Mouse (Mus musculus) thymus, adult 2 months (tissue): ENCODE results near the gene Sit1. TPM values are rescaled to one million over a fixed set of nuclear protein-coding genes. Genes with fewer than 3 reads are reported as not detected.

Experiments
- DNase-seq: peaks from one replicate; pipeline ENCODE4 v3.0.0; 2021
- H3K27ac ChIP-seq: fragments of 200-500 bp; 2 replicates; pipeline ENCODE4 v1.5.1; 2012; ENCODE audit warnings: low read length, control low read depth; ENCODE audit not compliant: control insufficient read depth, insufficient read depth
- H3K27me3 ChIP-seq: fragments of 200-500 bp; 2 replicates; pipeline ENCODE4 v1.6.1; 2012; ENCODE audit warnings: mild to moderate bottlenecking, low read length, moderate library complexity, mixed read lengths; ENCODE audit not compliant: control insufficient read depth, insufficient read depth
- H3K36me3 ChIP-seq: fragments of 200-500 bp; 2 replicates; pipeline ENCODE4 v1.6.1; 2012; ENCODE audit warnings: mild to moderate bottlenecking, low read length, moderate library complexity; ENCODE audit not compliant: control insufficient read depth, insufficient read depth
- H3K4me1 ChIP-seq: fragments of 200-500 bp; replicated peaks from 2 replicates; pipeline ENCODE4 v1.6.1; 2012; ENCODE audit warnings: low read length; ENCODE audit not compliant: control insufficient read depth, insufficient read depth
- H3K4me3 ChIP-seq: fragments of 200-500 bp; 2 replicates; pipeline ENCODE4 v1.5.1; 2012; ENCODE audit warnings: mild to moderate bottlenecking, low read length, control low read depth, moderate library complexity; ENCODE audit not compliant: control insufficient read depth, insufficient read depth
- CTCF ChIP-seq: fragments of 200-500 bp; IDR thresholded peaks from 2 replicates; pipeline ENCODE4 v1.5.1; 2012; ENCODE audit warnings: mild to moderate bottlenecking, control low read depth, low read length, moderate library complexity, borderline replicate concordance; ENCODE audit not compliant: control insufficient read depth, poor library complexity, insufficient read depth; ENCODE audit errors: extremely low read depth
- POLR2A ChIP-seq: fragments of 200-500 bp; IDR thresholded peaks from 2 replicates; pipeline ENCODE4 v1.6.1; 2012; ENCODE audit warnings: mild to moderate bottlenecking, low read length, control low read depth, moderate library complexity; ENCODE audit not compliant: control insufficient read depth, poor library complexity, insufficient read depth; ENCODE audit errors: extremely low read depth
- WGBS: fragments of 180-500 bp; shearing (Covaris S2); methylation state at CpG from one replicate; pipeline ENCODE4 v1.1.7; 2018; 5-methylcytosine and 5-hydroxymethylcytosine counted together
- polyA plus RNA-seq: library from polyadenylated mRNA; depleted of rRNA; stranded (reverse); fragments of >200 nt; gene quantifications from 2 replicates; pipeline ENCODE4 v1.2.3, GENCODE M21; 2012

Sit1 gene
- polyA plus RNA-seq, 1 experiment = 239 TPM

- Histone ChIP-seq H3K4me3 (peak overlapping the region; percentile 77), H3K27me3 (no peaks in the 10 kb centered on the region), H3K4me1 (peaks cover 23% of the 10 kb centered on the region), H3K36me3 (no peaks in the 10 kb centered on the region), H3K27ac (peak overlapping the region; percentile 90)
- TF ChIP-seq CTCF (no peak), POLR2A (no peak)
- peak; percentile 75 for DNase-seq
- WGBS = 8% methylated on average over 7 of the region's 7 CpGs
Measured at GRCm38 (mm10) chr4:43481894-43482456, 1.6 kb downstream of the Sit1 start.

- 90% methylated on average over 5 of the region's 5 CpGs for WGBS
- H3K27me3 ChIP-seq = no peaks in the 10 kb centered on the region
- no peak overlapping the region for H3K4me3 ChIP-seq
- no peak overlapping the region for H3K27ac ChIP-seq
- H3K4me1 ChIP-seq = peaks cover 25% of the 10 kb centered on the region
- DNase-seq = no peak
- no peak for TF ChIP-seq CTCF
- TF ChIP-seq POLR2A = no peak
- no peaks in the 10 kb centered on the region for H3K36me3 ChIP-seq
Measured at GRCm38 (mm10) chr4:43480985-43481384, 2.5 kb downstream of the Sit1 start.

- Histone ChIP-seq H3K36me3 (no peaks in the 10 kb centered on the region), H3K27me3 (no peaks in the 10 kb centered on the region), H3K4me1 (peaks cover 21% of the 10 kb centered on the region), H3K27ac (peak overlapping the region; percentile 77), H3K4me3 (peak overlapping the region; percentile 21)
- peak; percentile 82 for DNase-seq
- TF ChIP-seq POLR2A (no peak), CTCF (peak; percentile 81; the same call in 1 of the 2 replicates)
- WGBS = 35% methylated on average over 24 of the region's 24 CpGs
Measured at GRCm38 (mm10) chr4:43478906-43479832, 4.4 kb downstream of the Sit1 start.

GRCm38 (mm10) chr4:43478534-43478858 lies 5.0 kb downstream of the Sit1 start:
- WGBS = 7% methylated on average over 8 of the region's 8 CpGs
- TF ChIP-seq POLR2A (0 out of 2 replicates have a peak, but pooled peaks have one; percentile 8), CTCF (0 out of 2 replicates have a peak, but pooled peaks have one; percentile 15)
- DNase-seq = peak; percentile 78
- peak overlapping the region; percentile 77 for H3K27ac ChIP-seq
- no peaks in the 10 kb centered on the region for H3K27me3 ChIP-seq
- peak overlapping the region; percentile 48 for H3K4me3 ChIP-seq
- H3K36me3 ChIP-seq = no peaks in the 10 kb centered on the region
- H3K4me1 ChIP-seq = peaks cover 21% of the 10 kb centered on the region

- H3K4me3 ChIP-seq = peak overlapping the region; percentile 48
- peak overlapping the region; percentile 77 for H3K27ac ChIP-seq
- peak; percentile 89 for DNase-seq
- H3K4me1 ChIP-seq = peaks cover 23% of the 10 kb centered on the region
- 16% methylated on average over 11 of the region's 11 CpGs for WGBS
- H3K36me3 ChIP-seq = no peaks in the 10 kb centered on the region
- TF ChIP-seq POLR2A = 0 out of 2 replicates have a peak, but pooled peaks have one; percentile 20
- TF ChIP-seq CTCF = peak; percentile 47; the same call in 1 of the 2 replicates
- no peaks in the 10 kb centered on the region for H3K27me3 ChIP-seq
Measured at GRCm38 (mm10) chr4:43477857-43478533, 5.5 kb downstream of the Sit1 start.

GRCm38 (mm10) chr4:43476604-43477003 lies 6.9 kb downstream of the Sit1 start:
- no peak overlapping the region for H3K27ac ChIP-seq
- peaks cover 21% of the 10 kb centered on the region for H3K4me1 ChIP-seq
- TF ChIP-seq CTCF = no peak
- TF ChIP-seq POLR2A = no peak
- 69% methylated on average over 6 of the region's 6 CpGs for WGBS
- DNase-seq = peak; percentile 35
- no peaks in the 10 kb centered on the region for H3K36me3 ChIP-seq
- no peaks in the 10 kb centered on the region for H3K27me3 ChIP-seq
- no peak overlapping the region for H3K4me3 ChIP-seq
